ENCODE assay signal across 21 mouse cellular contexts in the genomic region with DNA sequence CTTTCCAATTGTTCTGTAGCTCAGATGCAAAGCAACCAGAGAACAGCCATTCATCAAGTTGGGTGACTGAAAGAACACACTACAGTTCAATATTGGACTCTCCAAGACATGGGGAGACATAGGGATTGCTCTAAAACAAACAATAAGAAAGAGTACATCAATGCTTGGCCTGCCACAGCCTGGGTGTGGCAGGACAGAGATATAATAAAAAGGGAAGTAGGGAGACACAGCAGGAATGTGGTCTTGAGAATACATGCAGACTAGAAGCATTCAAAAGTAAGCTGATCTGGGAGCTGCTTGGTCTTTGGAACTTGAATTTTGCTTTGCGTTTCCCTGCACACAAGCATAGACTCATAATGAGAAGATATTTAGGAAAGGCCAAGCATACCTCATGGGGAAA. TPM values are rescaled to one million over a fixed set of nuclear protein-coding genes. Genes with fewer than 3 reads are reported as not detected.
DNase-seq lines count a peak whose midpoint lies in the region; TF ChIP-seq lines count a peak whose summit lies in the region.
"Had no signal": no experiment of that assay in that cellular context is flagged by ENCODE, and none has a peak within 500 bp of the region (broad histone marks: within the 10 kb centered on the region; RNA-seq: fewer than 3 reads in every experiment).

No protein-coding gene starts in this region.

- DNase-seq in MEL (ENCODE audit: low read depth, low spot score): peak; percentile 45
- peak; percentile 77 for DNase-seq in MEL-GATA-1-ER (ENCODE audit: extremely low read depth, low read depth)
- no peak for DNase-seq in gastrocnemius, postnatal 14 days
- DNase-seq in right cerebral cortex, postnatal 36 days (ENCODE audit: low spot score in 2 of 2): no peak
- DNase-seq: adrenal gland, adult 2 months; adrenal gland, adult 8-10 months; adrenal gland, postnatal 10 days; adrenal gland, postnatal 14 days; adrenal gland, postnatal 25 days; adrenal gland, postnatal 36 days; B cell, adult 2 months; cerebellum, adult 11 months; cerebellum, adult 11-12 months; cerebellum, adult 18-20 months; cerebellum, adult 2 months; cerebellum, adult 8-10 months had no signal

- H3K4me3 ChIP-seq in MEL (ENCODE audit: control insufficient read depth in 1 of 2, insufficient read depth in 1 of 2, low read depth in 2 of 2, low read length in 2 of 2): no peak overlapping the region

- H3K9me3 ChIP-seq in MEL (replicated peaks; ENCODE audit: insufficient read depth, low read length): no peaks in the 10 kb centered on the region

- TF ChIP-seq POLR2A in MEL (IDR thresholded peaks at IDR 0.05; ENCODE audit: control insufficient read depth in 1 of 2, insufficient read depth in 1 of 2, low read depth in 1 of 2, low read length in 2 of 2, poor library complexity in 1 of 2): no peak

- peak; percentile 37 to 38; a peak in 2 of 4 replicates for TF ChIP-seq EP300 in MEL (IDR thresholded peaks at IDR 0.05; ENCODE audit: low read depth in 1 of 2, low read length in 2 of 2)

- H3K27me3 ChIP-seq in MEL (ENCODE audit: control insufficient read depth in 1 of 2, insufficient read depth in 2 of 2, low read length in 2 of 2): no peaks in the 10 kb centered on the region
- H3K27me3 ChIP-seq: CH12.LX, Patski had no signal

- intact Hi-C loops in gastrocnemius, postnatal 14 days (cut with DNase I; ENCODE audit: low total_unique reads): no loop called here

- H3K36me3 ChIP-seq in MEL (ENCODE audit: control insufficient read depth in 1 of 2, insufficient read depth in 2 of 2, low read length in 2 of 2): peaks cover 0 to 5% of the 10 kb centered on the region in 2 experiments; a peak in 2 of 4 replicates
- H3K36me3 ChIP-seq: G1E had no signal

- TF ChIP-seq CTCF in MEL (IDR thresholded peaks at IDR 0.05 in 2 of 3, conservative IDR thresholded peaks at IDR 0.05 in 1 of 3; ENCODE audit: control insufficient read depth in 1 of 3, insufficient read depth in 1 of 3, low read depth in 2 of 3, low read length in 3 of 3, poor library complexity in 1 of 3, severe bottlenecking in 1 of 3): no peak

- H3K27ac ChIP-seq in MEL (ENCODE audit: control insufficient read depth, low read depth, low read length): no peak overlapping the region

- peaks cover 0 to 2% of the 10 kb centered on the region in 2 experiments; a peak in 1 of 4 replicates for H3K4me1 ChIP-seq in MEL (ENCODE audit: control insufficient read depth in 1 of 2, insufficient read depth in 2 of 2, low read length in 2 of 2)

- no peak for TF ChIP-seq RAD21 in MEL (IDR thresholded peaks at IDR 0.05; ENCODE audit: low read depth, low read length)

- no peak overlapping the region for H3K9ac ChIP-seq in MEL (ENCODE audit: control insufficient read depth, low read depth, low read length, poor library complexity, severe bottlenecking)

- no peaks in the 10 kb centered on the region for H3K79me2 ChIP-seq in MEL (ENCODE audit: control insufficient read depth, insufficient read depth, low read length, poor library complexity)

TF ChIP-seq in MEL, 35 proteins besides CTCF, POLR2A, EP300 and RAD21:
- peak; percentile 50; the same call in 1 of the 2 replicates for TF ChIP-seq TCF12 (IDR thresholded peaks at IDR 0.05; ENCODE audit: low read depth, low read length)
- no peak for TF ChIP-seq USF1 (IDR thresholded peaks at IDR 0.05; ENCODE audit: low read depth, low read length)
- 0 out of 2 replicates have a peak, but pooled peaks have one; percentile 18 for TF ChIP-seq RCOR1 (IDR thresholded peaks at IDR 0.05; ENCODE audit: low read depth, low read length)
- TF ChIP-seq GATA1 (IDR thresholded peaks at IDR 0.05; ENCODE audit: low read depth, low read length): peak; percentile 38; the same call in 1 of the 2 replicates

RNA-seq across cellular contexts. Expression of gene Arsj, which starts 18.7 kb away (rescaled TPM):
- not detected in 2 replicates for total RNA-seq in MEL (2012; rRNA removed)
- not detected for polyA plus RNA-seq in MEL (2012; ENCODE audit: insufficient read depth in 1 of 2, insufficient read length in 2 of 2, low read depth in 1 of 2, low replicate concordance in 2 of 2, missing spikeins in 1 of 2)
- total RNA-seq in gastrocnemius, postnatal 14 days (2021): 1 to 10 TPM in 1 of 2 experiments, under 1 TPM in 1; 0.82 to 1.3 TPM
- total RNA-seq: adrenal gland, postnatal 25 days; CH12.LX had no signal
- polyA plus RNA-seq: activated CD4-positive, CD25-positive, alpha-beta regulatory T cell, adult 4 months; CD4-positive, CD25-positive, alpha-beta regulatory T cell, adult 4 months; G1E had no signal

Comparison
In these comparisons a context has a peak if more than half of its experiments do, and no peak if none do; other contexts are left out.
1. DNase-seq: peak in MEL (single experiment) and MEL-GATA-1-ER (single experiment); none in gastrocnemius, postnatal 14 days (single experiment) and right cerebral cortex, postnatal 36 days (0 of 2).